Mouse (Mus musculus): Measurements from ENCODE around the gene Lrrtm3. TPM values are rescaled to one million over a fixed set of nuclear protein-coding genes. Genes with fewer than 3 reads are reported as not detected.
A peak's percentile ranks its signal among the peaks of the same experiment; 100 is the strongest.

Gene Lrrtm3
- polyA plus RNA-seq, 1 experiment from 2014 or later: 41.5 TPM

DNA sequence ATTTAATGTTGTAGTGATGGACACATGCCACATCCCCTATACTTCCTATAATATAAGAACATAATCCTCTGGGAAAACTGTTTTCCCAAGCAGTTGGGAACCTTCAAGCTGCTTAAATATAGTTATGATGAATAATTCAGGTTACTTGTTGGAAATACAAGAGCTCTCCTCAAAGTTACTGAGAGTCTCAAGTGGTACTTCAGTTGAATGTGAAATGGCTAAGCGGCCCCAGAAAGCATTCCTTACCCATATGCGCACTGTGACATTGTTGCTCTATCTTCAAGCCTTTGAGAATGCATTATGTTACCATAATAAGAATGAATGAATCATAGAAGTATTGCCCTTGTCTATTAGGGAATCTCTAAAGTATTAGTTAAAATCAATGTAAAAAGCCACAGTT, 117.8 kb downstream of the Lrrtm3 start:
- no peak overlapping the region for H3K9ac ChIP-seq
- no peaks in the 10 kb centered on the region for H3K9me3 ChIP-seq
- no peaks in the 10 kb centered on the region for H3K27me3 ChIP-seq
- H3K36me3 ChIP-seq: no peaks in the 10 kb centered on the region
- no peak overlapping the region for H3K4me3 ChIP-seq
- ATAC-seq (ENCODE audit: low FRiP score, low read depth): no peak
- peaks cover under 1% of the 10 kb centered on the region; the same call in 1 of the 2 replicates for H3K4me1 ChIP-seq (replicated peaks)
- H3K4me2 ChIP-seq: no peak overlapping the region
- 93% methylated on average over 2 of the region's 2 CpGs for WGBS
- H3K27ac ChIP-seq (replicated peaks): no peak overlapping the region

- H3K4me1 ChIP-seq (replicated peaks): 0 out of 2 replicates have a peak, but pooled peaks cover 4% of the 10 kb centered on the region
- peak overlapping the region; percentile 48; the same call in 1 of the 2 replicates for H3K27ac ChIP-seq (replicated peaks)
- no peak overlapping the region for H3K4me2 ChIP-seq
- no peaks in the 10 kb centered on the region for H3K36me3 ChIP-seq
- no peaks in the 10 kb centered on the region for H3K27me3 ChIP-seq
- no peak for ATAC-seq (ENCODE audit: low FRiP score, low read depth)
- no peaks in the 10 kb centered on the region for H3K9me3 ChIP-seq
- 15% methylated on average over 6 of the region's 7 CpGs for WGBS
- no peak overlapping the region for H3K4me3 ChIP-seq
- H3K9ac ChIP-seq: no peak overlapping the region
These were observed 135.7 kb downstream of the Lrrtm3 start for GRCm38 (mm10) chr10:63954308-63954930.

DNA sequence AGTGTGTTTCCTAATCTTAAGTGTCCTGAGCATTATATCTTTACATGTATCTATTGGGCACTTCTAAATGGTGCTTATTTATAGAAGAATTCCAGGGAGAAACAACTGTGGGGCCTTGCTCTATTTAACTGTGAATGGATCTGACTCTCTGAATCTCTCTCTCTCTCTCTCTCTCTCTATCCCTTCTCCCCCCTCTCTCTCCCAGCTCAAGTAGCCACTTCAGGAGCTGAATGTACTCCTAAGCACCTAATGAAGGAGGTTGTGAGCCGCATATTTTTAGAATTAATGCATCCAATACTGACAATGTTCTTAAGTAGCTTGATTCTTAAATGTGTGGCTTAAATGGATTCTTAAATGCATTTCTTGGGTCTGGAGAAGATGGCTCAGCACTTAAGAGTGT, 138.6 kb downstream of the Lrrtm3 start:
- 88% methylated on average over 1 of the region's 1 CpGs for WGBS
- Histone ChIP-seq H3K9me3 (no peaks in the 10 kb centered on the region), H3K27me3 (no peaks in the 10 kb centered on the region), H3K36me3 (no peaks in the 10 kb centered on the region), H3K27ac (replicated peaks) (no peak overlapping the region), H3K4me2 (no peak overlapping the region), H3K4me1 (replicated peaks) (0 out of 2 replicates have a peak, but pooled peaks cover 4% of the 10 kb centered on the region), H3K9ac (no peak overlapping the region), H3K4me3 (no peak overlapping the region)
- ATAC-seq (ENCODE audit: low FRiP score, low read depth): no peak

- Histone ChIP-seq H3K27ac (replicated peaks) (no peak overlapping the region), H3K9ac (no peak overlapping the region), H3K36me3 (no peaks in the 10 kb centered on the region), H3K4me2 (no peak overlapping the region), H3K4me1 (replicated peaks) (0 out of 2 replicates have a peak, but pooled peaks cover 4% of the 10 kb centered on the region), H3K9me3 (no peaks in the 10 kb centered on the region), H3K27me3 (no peaks in the 10 kb centered on the region), H3K4me3 (no peak overlapping the region)
- ATAC-seq (ENCODE audit: low FRiP score, low read depth): no peak
- WGBS: 55% methylated on average over 8 of the region's 8 CpGs
These were observed 139.2 kb downstream of the Lrrtm3 start for GRCm38 (mm10) chr10:63950867-63951266.

DNA sequence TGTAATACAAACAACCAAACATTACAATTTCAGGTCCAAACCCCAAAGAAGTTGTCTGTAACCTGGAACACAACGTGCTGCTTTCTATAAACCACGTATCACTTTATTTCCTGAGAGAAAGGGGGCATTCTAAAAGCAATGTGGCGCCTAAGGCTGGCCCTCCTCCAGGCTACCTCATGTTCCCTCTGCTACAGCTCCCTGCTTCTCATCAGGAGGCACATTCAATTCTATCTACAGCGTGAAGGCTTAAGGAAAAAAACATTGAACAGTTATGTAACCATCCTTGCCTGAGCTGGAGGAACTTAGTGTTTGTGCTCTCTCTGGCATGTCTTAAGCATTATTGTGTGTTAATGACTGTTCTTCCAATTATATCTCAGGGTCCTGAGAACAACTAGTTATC, 142.8 kb downstream of the Lrrtm3 start:
- Histone ChIP-seq H3K4me1 (replicated peaks) (no peaks in the 10 kb centered on the region), H3K9ac (no peak overlapping the region), H3K4me2 (no peak overlapping the region), H3K27ac (replicated peaks) (no peak overlapping the region), H3K36me3 (no peaks in the 10 kb centered on the region), H3K9me3 (no peaks in the 10 kb centered on the region), H3K27me3 (no peaks in the 10 kb centered on the region), H3K4me3 (no peak overlapping the region)
- no peak for ATAC-seq (ENCODE audit: low FRiP score, low read depth)
- WGBS: 61% methylated on average over 4 of the region's 4 CpGs

DNA sequence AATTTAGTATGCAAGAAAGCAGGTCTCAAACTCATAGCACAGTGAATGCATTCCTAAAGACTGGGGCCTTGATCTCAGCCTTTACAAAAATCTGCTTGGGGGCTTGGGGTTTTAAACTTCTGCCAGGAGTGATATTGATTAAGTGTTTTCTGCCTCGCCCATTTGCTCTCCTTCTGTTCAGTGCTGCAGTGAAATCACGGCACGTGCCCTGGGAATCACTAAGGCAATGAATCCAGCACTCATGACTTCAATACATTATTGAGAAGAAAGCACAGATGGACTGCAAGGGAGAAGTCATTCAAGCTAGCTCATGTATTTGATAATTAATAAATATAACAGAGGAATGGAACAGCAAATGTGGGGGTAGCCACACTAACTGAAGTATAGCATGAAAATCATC, 144.5 kb downstream of the Lrrtm3 start:
- no peaks in the 10 kb centered on the region for H3K36me3 ChIP-seq
- H3K9ac ChIP-seq: no peak overlapping the region
- no peaks in the 10 kb centered on the region for H3K4me1 ChIP-seq (replicated peaks)
- no peak overlapping the region for H3K4me2 ChIP-seq
- WGBS: 44% methylated on average over 3 of the region's 3 CpGs
- H3K9me3 ChIP-seq: no peaks in the 10 kb centered on the region
- no peak overlapping the region for H3K4me3 ChIP-seq
- no peak overlapping the region for H3K27ac ChIP-seq (replicated peaks)
- no peaks in the 10 kb centered on the region for H3K27me3 ChIP-seq
- no peak for ATAC-seq (ENCODE audit: low FRiP score, low read depth)

DNA sequence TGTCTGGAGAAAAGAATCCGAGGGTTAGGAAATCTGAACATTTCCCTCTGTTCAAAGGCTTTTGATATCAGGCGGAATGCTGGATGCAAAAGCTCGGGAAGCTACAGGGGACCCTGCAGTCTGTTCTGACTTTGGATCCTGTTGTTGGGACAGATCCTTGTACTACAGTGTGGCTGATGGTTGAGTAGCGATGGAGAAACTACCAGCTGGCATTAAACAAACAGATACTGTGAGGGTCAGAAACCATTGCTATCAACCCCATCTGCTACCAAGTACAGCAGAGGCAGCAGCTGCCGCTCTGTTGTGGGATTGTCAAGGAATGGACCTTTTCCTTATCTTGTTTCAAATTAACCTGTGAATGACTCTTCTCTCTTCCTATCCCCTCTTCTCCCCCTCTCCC, 156.1 kb downstream of the Lrrtm3 start:
- 63% methylated on average over 5 of the region's 5 CpGs for WGBS
- no peak overlapping the region for H3K4me3 ChIP-seq
- H3K4me2 ChIP-seq: no peak overlapping the region
- no peaks in the 10 kb centered on the region for H3K4me1 ChIP-seq (replicated peaks)
- H3K36me3 ChIP-seq: no peaks in the 10 kb centered on the region
- H3K27ac ChIP-seq (replicated peaks): no peak overlapping the region
- no peaks in the 10 kb centered on the region for H3K9me3 ChIP-seq
- no peak for ATAC-seq (ENCODE audit: low FRiP score, low read depth)
- no peaks in the 10 kb centered on the region for H3K27me3 ChIP-seq
- no peak overlapping the region for H3K9ac ChIP-seq

- no peaks in the 10 kb centered on the region for H3K27me3 ChIP-seq
These were observed 162.7 kb downstream of the Lrrtm3 start, which contains the start of gene Gm10118 for GRCm38 (mm10) chr10:63927334-63927733. Gene Gm10118 (minus strand): TSS chr10:63927434.

GRCm38 (mm10) chr10:63908878-63909277, 181.2 kb downstream of the Lrrtm3 start:
- Histone ChIP-seq H3K4me1 (replicated peaks) (no peaks in the 10 kb centered on the region), H3K9me3 (no peaks in the 10 kb centered on the region), H3K4me3 (no peak overlapping the region), H3K9ac (no peak overlapping the region), H3K27ac (replicated peaks) (no peak overlapping the region), H3K36me3 (no peaks in the 10 kb centered on the region), H3K27me3 (no peaks in the 10 kb centered on the region), H3K4me2 (no peak overlapping the region)
- ATAC-seq (ENCODE audit: low FRiP score, low read depth): no peak

More at GRCm38 (mm10) chr10:63927334-63927733, 162.7 kb downstream of the Lrrtm3 start, which contains the start of gene Gm10118:
- Histone ChIP-seq H3K9me3 (no peaks in the 10 kb centered on the region), H3K4me1 (replicated peaks) (no peaks in the 10 kb centered on the region), H3K9ac (no peak within 1 kb of the TSS), H3K36me3 (no peaks in the 10 kb centered on the region), H3K27ac (replicated peaks) (no peak within 1 kb of the TSS), H3K4me3 (no peak within 1 kb of the TSS), H3K4me2 (no peak within 1 kb of the TSS)
- ATAC-seq (ENCODE audit: low FRiP score, low read depth): no peak

DNA sequence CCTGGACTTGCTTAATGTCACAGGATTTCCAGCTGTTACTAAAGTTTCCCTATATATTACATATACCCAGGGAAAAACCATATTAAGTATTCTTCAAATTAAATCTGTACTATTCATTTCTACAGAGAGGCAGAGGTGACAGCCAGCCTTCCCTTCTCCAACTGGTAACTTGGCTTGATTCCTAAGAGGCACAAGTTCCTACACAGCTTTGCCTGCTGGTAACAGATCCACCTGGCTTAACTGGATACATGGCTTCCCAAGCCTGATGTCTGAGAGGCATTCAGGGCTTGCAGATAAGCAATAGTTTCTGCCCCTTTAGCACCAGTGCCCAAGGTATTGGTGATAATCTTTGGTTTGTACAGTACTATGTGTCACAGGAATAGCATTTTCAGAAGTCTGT, 190.2 kb downstream of the Lrrtm3 start:
- no peak overlapping the region for H3K4me3 ChIP-seq
- ATAC-seq (ENCODE audit: low FRiP score, low read depth): no peak

GRCm38 (mm10) chr10:63894612-63895011, 195.5 kb downstream of the Lrrtm3 start:
- no peak overlapping the region for H3K9ac ChIP-seq
- no peaks in the 10 kb centered on the region for H3K27me3 ChIP-seq
- H3K4me1 ChIP-seq (replicated peaks): no peaks in the 10 kb centered on the region
- ATAC-seq (ENCODE audit: low FRiP score, low read depth): no peak
- no peak overlapping the region for H3K27ac ChIP-seq (replicated peaks)
- no peaks in the 10 kb centered on the region for H3K36me3 ChIP-seq
- WGBS: 87% methylated on average over 5 of the region's 5 CpGs
- no peak overlapping the region for H3K4me3 ChIP-seq
- H3K4me2 ChIP-seq: no peak overlapping the region
- H3K9me3 ChIP-seq: no peaks in the 10 kb centered on the region

More for the DNA sequence above, 190.2 kb downstream of the Lrrtm3 start:
- Histone ChIP-seq H3K36me3 (no peaks in the 10 kb centered on the region), H3K9me3 (no peaks in the 10 kb centered on the region), H3K27ac (replicated peaks) (no peak overlapping the region), H3K4me2 (no peak overlapping the region), H3K4me1 (replicated peaks) (no peaks in the 10 kb centered on the region), H3K27me3 (no peaks in the 10 kb centered on the region), H3K9ac (no peak overlapping the region)

- no peak overlapping the region for H3K4me3 ChIP-seq
- H3K4me2 ChIP-seq: no peak overlapping the region
- H3K4me1 ChIP-seq (replicated peaks): no peaks in the 10 kb centered on the region
- no peaks in the 10 kb centered on the region for H3K27me3 ChIP-seq
- H3K36me3 ChIP-seq: no peaks in the 10 kb centered on the region
- no peak overlapping the region for H3K9ac ChIP-seq
- H3K27ac ChIP-seq (replicated peaks): no peak overlapping the region
- H3K9me3 ChIP-seq: no peaks in the 10 kb centered on the region
- ATAC-seq (ENCODE audit: low FRiP score, low read depth): no peak
- WGBS: 86% methylated on average over 23 of the region's 23 CpGs
These were observed 203.5 kb downstream of the Lrrtm3 start for GRCm38 (mm10) chr10:63886449-63887088.
